Mouse (Mus musculus) naive thymus-derived CD4-positive, alpha-beta T cell, adult 2 months (primary cell): Measurements from ENCODE around the gene Tlx2.

Source experiments
- DNase-seq: peaks from one replicate; pipeline ENCODE4 v3.0.0-alpha.2; 2011; ENCODE audit warnings: low read depth

The Tlx2 gene

DNA sequence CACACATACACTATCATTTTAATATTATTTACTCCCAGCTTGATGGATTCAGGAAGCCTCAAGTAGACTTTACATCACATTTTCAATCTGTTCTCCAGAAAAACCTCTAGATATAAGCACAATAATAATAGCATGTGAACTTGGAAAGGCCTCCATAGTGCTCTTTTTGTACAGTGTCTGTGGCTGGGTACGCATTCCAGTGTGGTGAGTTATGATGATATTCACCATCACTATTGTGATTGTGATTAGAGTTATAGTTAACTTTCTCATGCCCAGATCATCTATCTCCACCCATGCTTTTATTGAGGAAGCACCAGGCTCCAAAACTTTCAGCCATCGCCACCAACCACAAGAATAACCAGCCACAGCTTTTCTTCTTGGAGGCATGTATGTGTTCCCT lies 46.3 kb downstream of the Tlx2 start:
- DNase-seq: no peak

- no peak for DNase-seq
Observed at GRCm38 (mm10) chr6:83023008-83023407, 47.1 kb downstream of the Tlx2 start.

DNA sequence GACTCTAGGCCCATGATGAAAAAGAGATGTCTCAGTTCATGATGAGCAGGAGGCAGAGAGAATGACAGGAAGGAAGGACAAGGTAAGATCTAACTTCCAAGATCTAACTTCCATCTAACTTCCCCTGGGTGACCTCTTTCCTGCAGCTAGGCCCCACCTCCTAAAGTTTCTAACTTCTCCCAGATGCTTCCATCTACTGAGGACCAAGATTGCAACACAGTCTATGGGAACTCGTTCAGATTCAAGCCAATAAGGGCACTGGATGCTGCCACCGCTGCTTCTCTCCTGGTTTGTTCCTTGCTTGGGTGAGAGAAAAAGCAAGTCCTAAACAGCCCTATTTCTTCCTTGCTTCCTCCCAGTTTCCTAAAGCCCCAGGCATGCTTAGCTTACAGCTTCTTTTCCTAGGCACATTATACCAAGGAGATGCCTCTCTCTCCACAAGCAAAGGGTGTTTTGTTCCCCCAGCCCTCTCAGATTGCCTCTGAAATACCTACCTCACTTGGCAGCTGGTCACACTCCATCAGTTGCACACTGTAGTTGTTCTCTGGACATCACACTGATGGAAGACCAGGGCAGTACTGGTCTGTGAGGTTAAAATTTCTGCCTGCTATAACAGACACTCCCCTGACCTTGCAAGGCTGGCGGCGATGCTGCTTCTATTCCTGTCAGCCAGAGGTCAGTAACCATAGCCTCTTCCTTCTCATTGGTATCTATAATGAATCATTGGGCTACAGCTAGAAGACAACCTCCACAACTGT lies 49.1 kb downstream of the Tlx2 start:
- no peak for DNase-seq

DNA sequence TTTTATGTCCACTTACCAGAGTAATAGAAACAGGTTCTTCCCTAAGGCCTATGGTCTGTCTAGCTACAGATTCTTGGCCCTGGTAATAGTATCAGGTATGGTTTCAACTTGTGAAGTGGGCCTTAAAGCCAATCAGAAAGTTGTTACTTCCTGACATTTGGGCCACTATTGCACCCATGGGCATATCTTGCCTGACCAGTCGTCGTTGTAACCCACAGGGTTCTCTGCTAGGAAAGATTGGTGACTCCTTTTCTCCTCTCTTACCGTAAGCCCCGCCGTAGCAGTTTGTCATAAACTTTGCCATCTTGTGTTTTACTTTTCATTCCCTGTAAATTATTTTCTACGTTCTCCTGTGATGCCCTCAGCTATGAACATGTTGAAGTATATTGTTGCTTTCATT lies 50.0 kb downstream of the Tlx2 start:
- no peak for DNase-seq

DNA sequence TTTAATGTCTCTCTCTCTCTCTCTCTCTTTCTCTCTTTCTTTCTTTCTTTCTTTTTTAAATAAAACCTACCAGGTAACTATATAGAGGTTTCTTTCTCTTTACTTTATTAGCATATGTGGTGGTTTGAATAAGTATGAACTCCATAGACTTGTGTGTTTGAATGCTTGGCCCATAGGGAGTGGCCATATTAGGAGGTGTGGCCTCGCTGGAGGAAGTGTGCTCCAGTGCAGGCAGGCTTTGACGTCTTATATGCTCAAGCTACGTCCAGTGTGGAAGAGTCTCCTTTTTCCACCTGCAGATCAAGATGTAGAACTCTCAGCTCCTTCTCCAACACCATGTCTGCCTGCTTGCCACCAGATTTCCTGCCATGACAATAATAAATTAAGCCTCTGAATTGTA lies 51.0 kb downstream of the Tlx2 start:
- no peak for DNase-seq
